Mouse (Mus musculus) ES-E14 (cell line): ENCODE data around the gene Mast2. TPM values are rescaled to one million over a fixed set of nuclear protein-coding genes. Genes with fewer than 3 reads are reported as not detected.

Experiments
- DNase-seq: peaks from one replicate; pipeline ENCODE4 v3.0.0-alpha.2; 2013; ENCODE audit warnings: low read depth, low spot score
- H3K27ac ChIP-seq: 2 replicates; pipeline ENCODE4 v1.5.1; 2012; ENCODE audit warnings: low read depth, mild to moderate bottlenecking, low read length, moderate library complexity, mixed read lengths; ENCODE audit not compliant: poor library complexity, insufficient read depth, severe bottlenecking
- H3K36me3 ChIP-seq: 2 replicates; pipeline ENCODE4 v1.6.1; 2012; ENCODE audit warnings: mild to moderate bottlenecking, low read length, moderate library complexity, mixed read lengths; ENCODE audit not compliant: control insufficient read depth, poor library complexity, insufficient read depth, severe bottlenecking
- H3K4me1 ChIP-seq, 2 experiments: fragments of 150-350 bp in 1 of 2; sonication (generic) in 1 of 2; 2 replicates each; pipeline ENCODE4 v1.6.1; 2012; ENCODE audit warnings: low read length in 2 of 2, mild to moderate bottlenecking in 1 of 2, mixed read lengths in 1 of 2; ENCODE audit not compliant: control insufficient read depth in 2 of 2, insufficient read depth in 2 of 2, poor library complexity in 1 of 2
- H3K4me3 ChIP-seq, 2 experiments: fragments of 150-350 bp in 1 of 2; sonication (generic) in 1 of 2; 2 replicates each; pipeline ENCODE4 v1.5.1; 2012; ENCODE audit warnings: low read length in 2 of 2, low read depth in 1 of 2, mild to moderate bottlenecking in 1 of 2, mixed read lengths in 1 of 2; ENCODE audit not compliant: insufficient read depth in 1 of 2, poor library complexity in 1 of 2, severe bottlenecking in 1 of 2
- H3K9ac ChIP-seq: 2 replicates; pipeline ENCODE4 v1.6.1; 2012; ENCODE audit warnings: low read depth, mild to moderate bottlenecking, low read length, mixed read lengths; ENCODE audit not compliant: poor library complexity, insufficient read depth, severe bottlenecking
- H3K9me3 ChIP-seq: fragments of 150-350 bp; sonication (generic); 2 replicates; pipeline ENCODE4 v1.6.1; 2012; ENCODE audit warnings: low read depth, mild to moderate bottlenecking, low read length; ENCODE audit not compliant: control insufficient read depth, insufficient read depth
- CHD2 ChIP-seq: IDR thresholded peaks from 2 replicates; pipeline ENCODE4 v1.6.1; 2014; ENCODE audit warnings: mild to moderate bottlenecking, low read depth, low read length, inconsistent platforms
- HCFC1 ChIP-seq: IDR thresholded peaks from 2 replicates; pipeline ENCODE4 v1.6.1; 2012; ENCODE audit warnings: low read length, inconsistent platforms, borderline replicate concordance; ENCODE audit not compliant: insufficient read depth
- MAFK ChIP-seq: IDR thresholded peaks from 2 replicates; pipeline ENCODE4 v1.6.1; 2014; ENCODE audit warnings: mild to moderate bottlenecking, low read depth, low read length, inconsistent platforms; ENCODE audit not compliant: insufficient read depth
- ZC3H11A ChIP-seq: IDR thresholded peaks from 2 replicates; pipeline ENCODE4 v1.6.1; 2012; ENCODE audit warnings: low read depth, mild to moderate bottlenecking, inconsistent platforms, low read length, borderline replicate concordance
- ZNF384 ChIP-seq: IDR thresholded peaks from 2 replicates; pipeline ENCODE4 v1.6.1; 2012; ENCODE audit warnings: low read depth, low read length, inconsistent platforms
- in situ Hi-C, 2 experiments: fragments of 600-800 bp; cut with MboI; formaldehyde crosslinking; loops; one replicate each; pipeline ENCODE4 v1.15.1; 2025; ENCODE audit warnings: low sequenced_read_pairs in 2 of 2, inconsistent platforms in 1 of 2; ENCODE audit not compliant: unreplicated experiment in 2 of 2
- total RNA-seq: library from RNA; depleted of rRNA; stranded (reverse); fragments of 300-350 nt; gene quantifications from 2 replicates; pipeline ENCODE4 v1.2.3, GENCODE M21; 2012

The Mast2 gene
- total RNA-seq, 1 experiment = 28.4 TPM

- no peaks in the 10 kb centered on the region for H3K36me3 ChIP-seq
- in situ Hi-C loops = no loop called here
- H3K9ac ChIP-seq = no peak overlapping the region
- H3K4me1 ChIP-seq = no peaks in the 10 kb centered on the region
- H3K9me3 ChIP-seq = no peaks in the 10 kb centered on the region
- DNase-seq = no peak
- H3K4me3 ChIP-seq = no peak overlapping the region
- no peak for TF ChIP-seq HCFC1
- TF ChIP-seq MAFK = no peak
- TF ChIP-seq ZNF384 = no peak
- TF ChIP-seq ZC3H11A = no peak
- H3K27ac ChIP-seq = no peak overlapping the region
These were observed 29.7 kb upstream of the Mast2 start for GRCm38 (mm10) chr4:116493646-116494045.

GRCm38 (mm10) chr4:116492460-116492859 lies 28.5 kb upstream of the Mast2 start:
- no peak for DNase-seq
- in situ Hi-C loops = no loop called here
- Histone ChIP-seq H3K27ac (no peak overlapping the region), H3K36me3 (no peaks in the 10 kb centered on the region), H3K9ac (no peak overlapping the region), H3K4me3 (no peak overlapping the region), H3K4me1 (no peaks in the 10 kb centered on the region), H3K9me3 (no peaks in the 10 kb centered on the region)
- TF ChIP-seq MAFK (no peak), ZNF384 (no peak), CHD2 (no peak), ZC3H11A (no peak), HCFC1 (no peak)

- Histone ChIP-seq H3K36me3 (no peaks in the 10 kb centered on the region), H3K9ac (no peak overlapping the region), H3K4me1 (no peaks in the 10 kb centered on the region), H3K27ac (no peak overlapping the region), H3K4me3 (no peak overlapping the region), H3K9me3 (no peaks in the 10 kb centered on the region)
- DNase-seq = no peak
- in situ Hi-C loops = no loop called here
- TF ChIP-seq CHD2 (no peak), MAFK (no peak), ZC3H11A (no peak), ZNF384 (no peak), HCFC1 (no peak)
These were observed 27.9 kb upstream of the Mast2 start for GRCm38 (mm10) chr4:116491886-116492285.

- no peak overlapping the region for H3K4me3 ChIP-seq
- H3K4me1 ChIP-seq = no peaks in the 10 kb centered on the region
- no peaks in the 10 kb centered on the region for H3K9me3 ChIP-seq
- no peak overlapping the region for H3K9ac ChIP-seq
- DNase-seq = no peak
- no peak overlapping the region for H3K27ac ChIP-seq
- H3K36me3 ChIP-seq = no peaks in the 10 kb centered on the region
- in situ Hi-C loops = no loop called here
- TF ChIP-seq ZNF384 (no peak), MAFK (no peak), CHD2 (no peak), HCFC1 (no peak), ZC3H11A (no peak)
These were observed 27.1 kb upstream of the Mast2 start for GRCm38 (mm10) chr4:116491119-116491536.

GRCm38 (mm10) chr4:116483476-116483875 lies 19.5 kb upstream of the Mast2 start:
- Histone ChIP-seq H3K36me3 (no peaks in the 10 kb centered on the region), H3K4me3 (no peak overlapping the region), H3K9me3 (no peaks in the 10 kb centered on the region), H3K9ac (no peak overlapping the region), H3K27ac (no peak overlapping the region), H3K4me1 (no peaks in the 10 kb centered on the region)
- DNase-seq = no peak
- in situ Hi-C loops = no loop called here
- TF ChIP-seq MAFK = no peak
